Mouse (Mus musculus) MEL (cell line): ENCODE data around the gene St6galnac3. TPM values are rescaled to one million over a fixed set of nuclear protein-coding genes. Genes with fewer than 3 reads are reported as not detected.

Experiments used
- DNase-seq: peaks from one replicate; pipeline ENCODE4 v3.0.0; 2011; ENCODE audit warnings: low read depth, low spot score
- H3K27ac ChIP-seq: 2 replicates; pipeline ENCODE4 v1.5.1; 2012; ENCODE audit warnings: low read depth, mild to moderate bottlenecking, control low read depth, low read length, moderate library complexity; ENCODE audit not compliant: control insufficient read depth
- H3K27me3 ChIP-seq, 2 experiments: fragments of 150-350 bp in 1 of 2; sonication (generic) in 1 of 2; 2 replicates each; pipeline ENCODE4 v1.6.1; 2012; ENCODE audit warnings: low read length in 2 of 2, mild to moderate bottlenecking in 2 of 2, improper control_type of control experiment in 1 of 2, moderate library complexity in 1 of 2; ENCODE audit not compliant: insufficient read depth in 2 of 2, control insufficient read depth in 1 of 2
- H3K36me3 ChIP-seq, 2 experiments: 2 replicates each; pipeline ENCODE4 v1.6.1; 2012 to 2014; ENCODE audit warnings: low read length in 2 of 2, improper control_type of control experiment in 1 of 2, inconsistent platforms in 1 of 2, mild to moderate bottlenecking in 1 of 2; ENCODE audit not compliant: insufficient read depth in 2 of 2, control insufficient read depth in 1 of 2
- H3K4me1 ChIP-seq, 2 experiments: fragments of 150-350 bp in 1 of 2; sonication (generic) in 1 of 2; 2 replicates each; pipeline ENCODE4 v1.6.1; 2012; ENCODE audit warnings: low read length in 2 of 2, improper control_type of control experiment in 1 of 2, mild to moderate bottlenecking in 1 of 2; ENCODE audit not compliant: insufficient read depth in 2 of 2, control insufficient read depth in 1 of 2
- H3K4me3 ChIP-seq, 2 experiments: fragments of 150-350 bp in 1 of 2; sonication (generic) in 1 of 2; 2 replicates each; pipeline ENCODE4 v1.5.1; 2012; ENCODE audit warnings: low read depth in 2 of 2, low read length in 2 of 2, mild to moderate bottlenecking in 2 of 2, moderate library complexity in 2 of 2, control low read depth in 1 of 2, improper control_type of control experiment in 1 of 2; ENCODE audit not compliant: control insufficient read depth in 1 of 2, insufficient read depth in 1 of 2
- H3K79me2 ChIP-seq: 2 replicates; pipeline ENCODE4 v1.6.1; 2012; ENCODE audit warnings: mild to moderate bottlenecking, low read length, moderate library complexity; ENCODE audit not compliant: control insufficient read depth, poor library complexity, insufficient read depth
- H3K9ac ChIP-seq: 2 replicates; pipeline ENCODE4 v1.6.1; 2012; ENCODE audit warnings: low read depth, mild to moderate bottlenecking, control low read depth, low read length, moderate library complexity; ENCODE audit not compliant: control insufficient read depth, poor library complexity, severe bottlenecking
- H3K9me3 ChIP-seq: fragments of 150-350 bp; sonication (generic); replicated peaks from 2 replicates; pipeline ENCODE4 v1.6.1; 2012; ENCODE audit warnings: mild to moderate bottlenecking, low read length, improper control_type of control experiment, moderate library complexity; ENCODE audit not compliant: insufficient read depth
- BHLHE40 ChIP-seq: IDR thresholded peaks from 2 replicates; pipeline ENCODE4 v1.6.1; 2012; ENCODE audit warnings: low read depth, mild to moderate bottlenecking, inconsistent platforms, low read length, improper control_type of control experiment, borderline replicate concordance
- CHD1 ChIP-seq: IDR thresholded peaks from 2 replicates; pipeline ENCODE4 v1.6.1; 2012; ENCODE audit warnings: low read depth, mild to moderate bottlenecking, inconsistent platforms, low read length, improper control_type of control experiment
- CHD2 ChIP-seq: IDR thresholded peaks from 2 replicates; pipeline ENCODE4 v1.6.1; 2011; ENCODE audit warnings: low read length, improper control_type of control experiment
- CTCF ChIP-seq, 3 experiments: IDR thresholded peaks in 2 of 3; conservative IDR thresholded peaks in 1 of 3; 2 replicates each; pipeline ENCODE4 v1.5.1; 2011 to 2012; ENCODE audit warnings: low read length in 3 of 3, low read depth in 2 of 3, mild to moderate bottlenecking in 2 of 3, improper control_type of control experiment in 1 of 3, inconsistent platforms in 1 of 3, mixed read lengths in 1 of 3, moderate library complexity in 1 of 3; ENCODE audit not compliant: control insufficient read depth in 1 of 3, insufficient read depth in 1 of 3, poor library complexity in 1 of 3, severe bottlenecking in 1 of 3
- E2F4 ChIP-seq: IDR thresholded peaks from 2 replicates; pipeline ENCODE4 v1.6.1; 2011; ENCODE audit warnings: low read depth, low read length, improper control_type of control experiment, borderline replicate concordance
- ELF1 ChIP-seq: IDR thresholded peaks from 2 replicates; pipeline ENCODE4 v1.6.1; 2014; ENCODE audit warnings: low read depth, mild to moderate bottlenecking, inconsistent platforms, low read length, improper control_type of control experiment, moderate library complexity
- EP300 ChIP-seq, 2 experiments: IDR thresholded peaks; 2 replicates each; pipeline ENCODE4 v1.6.1; 2011; ENCODE audit warnings: improper control_type of control experiment in 2 of 2, low read length in 2 of 2, low read depth in 1 of 2, mild to moderate bottlenecking in 1 of 2
- ETS1 ChIP-seq: IDR thresholded peaks from 2 replicates; pipeline ENCODE4 v1.6.1; 2012; ENCODE audit warnings: low read depth, mild to moderate bottlenecking, inconsistent platforms, low read length, improper control_type of control experiment, moderate library complexity
- GATA1 ChIP-seq: IDR thresholded peaks from 2 replicates; pipeline ENCODE4 v1.6.1; 2011; ENCODE audit warnings: low read depth, low read length, improper control_type of control experiment
- JUND ChIP-seq: IDR thresholded peaks from 2 replicates; pipeline ENCODE4 v1.6.1; 2011; ENCODE audit warnings: low read depth, mild to moderate bottlenecking, improper control_type of control experiment, low read length
- KAT2A ChIP-seq: conservative IDR thresholded peaks from 2 replicates; pipeline ENCODE4 v1.6.1; 2012; ENCODE audit warnings: low read depth, low read length, improper control_type of control experiment, inconsistent platforms
- MAX ChIP-seq: IDR thresholded peaks from 2 replicates; pipeline ENCODE4 v1.6.1; 2011; ENCODE audit warnings: low read length, improper control_type of control experiment
- MAZ ChIP-seq: IDR thresholded peaks from 2 replicates; pipeline ENCODE4 v1.6.1; 2012; ENCODE audit warnings: low read depth, mild to moderate bottlenecking, inconsistent platforms, low read length, improper control_type of control experiment
- MEF2A ChIP-seq: IDR thresholded peaks from 2 replicates; pipeline ENCODE4 v1.6.1; 2014; ENCODE audit warnings: low read depth, mild to moderate bottlenecking, inconsistent platforms, low read length, improper control_type of control experiment; ENCODE audit not compliant: poor library complexity, insufficient replicate concordance, severe bottlenecking; ENCODE audit errors: extremely low read depth
- MXI1 ChIP-seq: IDR thresholded peaks from 2 replicates; pipeline ENCODE4 v1.6.1; 2011; ENCODE audit warnings: mild to moderate bottlenecking, low read depth, low read length, improper control_type of control experiment
- MYB ChIP-seq: IDR thresholded peaks from 2 replicates; pipeline ENCODE4 v1.6.1; 2011; ENCODE audit warnings: mild to moderate bottlenecking, low read depth, low read length, improper control_type of control experiment
- MYC ChIP-seq: IDR thresholded peaks from 2 replicates; pipeline ENCODE4 v1.6.1; 2011; ENCODE audit warnings: low read depth, mild to moderate bottlenecking, low read length, improper control_type of control experiment, moderate library complexity
- NELFE ChIP-seq: IDR thresholded peaks from 2 replicates; pipeline ENCODE4 v1.6.1; 2011; ENCODE audit warnings: low read depth, low read length, improper control_type of control experiment
- NRF1 ChIP-seq: IDR thresholded peaks from 2 replicates; pipeline ENCODE4 v1.6.1; 2014; ENCODE audit warnings: low read depth, mild to moderate bottlenecking, inconsistent platforms, low read length, improper control_type of control experiment, moderate library complexity; ENCODE audit not compliant: poor library complexity, insufficient read depth, severe bottlenecking
- POLR2A ChIP-seq, 2 experiments: IDR thresholded peaks; 2 replicates each; pipeline ENCODE4 v1.6.1; 2011 to 2012; ENCODE audit warnings: low read length in 2 of 2, mild to moderate bottlenecking in 2 of 2, control low read depth in 1 of 2, improper control_type of control experiment in 1 of 2, low read depth in 1 of 2, moderate library complexity in 1 of 2; ENCODE audit not compliant: control insufficient read depth in 1 of 2, insufficient read depth in 1 of 2, poor library complexity in 1 of 2
- RAD21 ChIP-seq: IDR thresholded peaks from 2 replicates; pipeline ENCODE4 v1.6.1; 2011; ENCODE audit warnings: mild to moderate bottlenecking, low read depth, low read length, improper control_type of control experiment
- RCOR1 ChIP-seq: IDR thresholded peaks from 2 replicates; pipeline ENCODE4 v1.6.1; 2012; ENCODE audit warnings: low read depth, mild to moderate bottlenecking, inconsistent platforms, low read length, improper control_type of control experiment
- SIN3A ChIP-seq: IDR thresholded peaks from 2 replicates; pipeline ENCODE4 v1.6.1; 2012; ENCODE audit warnings: low read length, improper control_type of control experiment, inconsistent platforms
- SMC3 ChIP-seq: IDR thresholded peaks from 2 replicates; pipeline ENCODE4 v1.6.1; 2011; ENCODE audit warnings: low read depth, low read length, improper control_type of control experiment
- TAL1 ChIP-seq: IDR thresholded peaks from 2 replicates; pipeline ENCODE4 v1.6.1; 2012; ENCODE audit warnings: mild to moderate bottlenecking, inconsistent platforms, low read length, moderate library complexity, mixed read lengths
- TBP ChIP-seq: IDR thresholded peaks from 2 replicates; pipeline ENCODE4 v1.8.0; 2011; ENCODE audit warnings: low read depth, low read length, improper control_type of control experiment
- TCF12 ChIP-seq: IDR thresholded peaks from 2 replicates; pipeline ENCODE4 v1.6.1; 2014; ENCODE audit warnings: low read depth, mild to moderate bottlenecking, inconsistent platforms, low read length, improper control_type of control experiment, moderate library complexity
- UBTF ChIP-seq: IDR thresholded peaks from 2 replicates; pipeline ENCODE4 v1.6.1; 2012; ENCODE audit warnings: low read depth, mild to moderate bottlenecking, inconsistent platforms, low read length, improper control_type of control experiment, moderate library complexity, borderline replicate concordance; ENCODE audit not compliant: insufficient read depth
- USF1 ChIP-seq: IDR thresholded peaks from 2 replicates; pipeline ENCODE4 v1.6.1; 2014; ENCODE audit warnings: low read depth, mild to moderate bottlenecking, inconsistent platforms, low read length, improper control_type of control experiment, moderate library complexity
- USF2 ChIP-seq, 2 experiments: IDR thresholded peaks; 2 replicates each; pipeline ENCODE4 v1.6.1; 2011 to 2012; ENCODE audit warnings: improper control_type of control experiment in 2 of 2, low read length in 2 of 2, borderline replicate concordance in 1 of 2, inconsistent platforms in 1 of 2, low read depth in 1 of 2, mild to moderate bottlenecking in 1 of 2; ENCODE audit not compliant: insufficient read depth in 1 of 2
- ZKSCAN1 ChIP-seq: IDR thresholded peaks from 2 replicates; pipeline ENCODE4 v1.6.1; 2012; ENCODE audit warnings: low read depth, mild to moderate bottlenecking, inconsistent platforms, low read length, improper control_type of control experiment, moderate library complexity
- ZNF384 ChIP-seq: IDR thresholded peaks from 2 replicates; pipeline ENCODE4 v1.6.1; 2012; ENCODE audit warnings: low read depth, mild to moderate bottlenecking, inconsistent platforms, low read length, improper control_type of control experiment
- polyA plus RNA-seq, 2 experiments: library from polyadenylated mRNA; stranded (reverse) in 1 of 2; unstranded in 1 of 2; fragments of >175 nt in 1 of 2; fragments of >200 nt in 1 of 2; gene quantifications; 2 replicates each; pipeline versions ENCODE4 v1.2.1 to v1.2.4; 2012; ENCODE audit warnings: low replicate concordance in 2 of 2, low read depth in 1 of 2; ENCODE audit not compliant: insufficient read length in 2 of 2, insufficient read depth in 1 of 2, missing spikeins in 1 of 2
- total RNA-seq: library from RNA; depleted of rRNA; stranded (reverse); fragments of 300-350 nt; gene quantifications from 2 replicates; pipeline ENCODE4 v1.2.3, GENCODE M21; 2012

St6galnac3 gene
- total and polyA plus RNA-seq, 3 experiments, result 7.8 to 11.4 TPM; not detected in 1

DNA sequence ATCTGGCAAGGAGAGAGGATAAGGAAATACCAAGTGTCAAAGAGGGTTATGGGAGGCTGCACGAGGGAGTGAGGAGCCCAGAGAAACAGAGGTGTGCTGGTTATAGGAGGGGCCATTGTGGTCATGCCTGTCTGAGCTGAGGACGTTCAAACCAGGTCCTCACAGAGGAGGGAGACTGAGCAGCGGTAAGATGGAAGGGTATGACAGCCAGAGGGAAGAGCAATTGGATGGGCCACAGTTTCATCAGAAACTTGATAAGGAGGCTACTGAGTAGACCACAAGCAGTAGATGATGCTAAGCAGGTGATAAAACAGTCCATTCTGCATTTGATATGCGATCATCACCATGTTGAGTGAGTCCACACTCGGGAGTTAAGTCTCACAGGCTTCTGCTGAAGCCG is 212.4 kb downstream of the St6galnac3 start:
- H3K4me3 ChIP-seq, result peak overlapping the region; percentile 25 to 32
- H3K36me3 ChIP-seq, result peaks cover 2 to 43% of the 10 kb centered on the region in 2 experiments
- H3K79me2 ChIP-seq, result no peaks in the 10 kb centered on the region; the same call in 1 of the 2 replicates
- TF ChIP-seq ELF1 (no peak), KAT2A (no peak; the same call in 1 of the 2 replicates), POLR2A (IDR thresholded peaks at IDR 0.05; ENCODE audit: control insufficient read depth in 1 of 2, insufficient read depth in 1 of 2, low read depth in 1 of 2, low read length in 2 of 2, poor library complexity in 1 of 2) (peak in 1 of 2 experiments; percentile 39; a peak in 1 of 4 replicates), TAL1 (no peak), RCOR1 (peak; percentile 49; the same call in 1 of the 2 replicates), ZKSCAN1 (no peak), BHLHE40 (0 out of 2 replicates have a peak, but pooled peaks have one; percentile 7), CHD2 (no peak), SMC3 (no peak), MEF2A (no peak), MAX (0 out of 2 replicates have a peak, but pooled peaks have one; percentile 36), NRF1 (no peak), ZNF384 (no peak), JUND (no peak), CTCF (IDR thresholded peaks at IDR 0.05 in 2 of 3, conservative IDR thresholded peaks at IDR 0.05 in 1 of 3; ENCODE audit: control insufficient read depth in 1 of 3, insufficient read depth in 1 of 3, low read depth in 2 of 3, low read length in 3 of 3, poor library complexity in 1 of 3, severe bottlenecking in 1 of 3) (no peak), USF2 (IDR thresholded peaks at IDR 0.05; ENCODE audit: borderline replicate concordance in 1 of 2, insufficient read depth in 1 of 2, low read depth in 1 of 2, low read length in 2 of 2) (no peak), CHD1 (no peak), MYC (0 out of 2 replicates have a peak, but pooled peaks have one; percentile 6), ETS1 (peak; percentile 80), MAZ (no peak), UBTF (no peak), SIN3A (peak; percentile 66), E2F4 (no peak), RAD21 (no peak), TCF12 (peak; percentile 54), MXI1 (peak; percentile 55), MYB (no peak), USF1 (no peak), TBP (0 out of 2 replicates have a peak, but pooled peaks have one; percentile 29), EP300 (IDR thresholded peaks at IDR 0.05; ENCODE audit: low read depth in 1 of 2, low read length in 2 of 2) (peak; percentile 53 to 69; a peak in 2 of 4 replicates), GATA1 (peak; percentile 59; the same call in 1 of the 2 replicates), NELFE (peak; percentile 28; the same call in 1 of the 2 replicates)
- peaks cover 34 to 45% of the 10 kb centered on the region in 2 experiments for H3K4me1 ChIP-seq
- peak overlapping the region; percentile 91 for H3K27ac ChIP-seq
- H3K9ac ChIP-seq, result peak overlapping the region; percentile 66
- DNase-seq, result peak; percentile 61
- H3K27me3 ChIP-seq, result no peaks in the 10 kb centered on the region
- no peaks in the 10 kb centered on the region for H3K9me3 ChIP-seq
